Mouse (Mus musculus) embryo, embryonic 11 days (tissue): ENCODE data around the gene Mxra8.

Experiments
- DNase-seq: peaks from one replicate; pipeline ENCODE4 v3.0.0-alpha.2; 2015

Mxra8 gene

DNA sequence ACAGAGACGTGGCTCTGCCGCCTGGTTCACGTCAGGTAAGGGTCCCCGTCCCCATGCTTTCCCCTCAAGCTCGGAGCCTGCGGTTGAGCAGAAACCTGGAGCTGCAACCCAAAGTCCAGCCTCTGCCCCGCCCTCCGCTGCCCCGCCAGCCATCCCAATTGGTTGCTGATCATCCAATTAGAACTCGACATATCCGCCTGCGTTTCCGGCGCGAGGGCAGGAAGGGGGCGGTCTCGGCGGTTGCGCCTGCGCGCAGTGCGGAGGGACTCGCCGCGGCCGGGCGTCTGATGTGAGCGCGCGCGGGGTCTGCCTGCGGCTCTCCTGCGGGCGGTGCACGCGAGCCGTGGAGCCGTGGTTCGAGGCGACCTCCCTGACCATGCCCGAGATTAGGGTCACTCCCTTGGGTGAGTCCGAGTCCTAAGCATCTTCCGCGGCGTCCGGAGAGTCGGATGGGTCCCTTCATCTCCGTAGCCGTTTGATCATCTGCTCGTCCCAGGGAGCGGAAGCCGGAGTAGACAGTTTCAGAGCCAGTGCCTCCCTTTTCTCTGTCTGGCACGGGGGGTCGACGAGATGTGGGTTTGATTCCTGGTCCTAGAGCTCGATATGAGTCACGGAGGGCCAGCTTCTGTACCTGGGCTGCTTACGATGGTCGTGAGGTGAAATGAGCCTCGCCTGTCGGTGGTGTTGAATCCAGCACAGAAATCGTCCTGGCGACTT is 30.0 kb downstream of the Mxra8 start, which contains the start of the genes Cptp and Ints11:
Gene Cptp (minus strand): TSS at position 124 of the 717 bp plus-strand sequence.
Gene Ints11 (plus strand): TSS at position 230 of the 717 bp plus-strand sequence.
- peak; percentile 97 for DNase-seq

DNA sequence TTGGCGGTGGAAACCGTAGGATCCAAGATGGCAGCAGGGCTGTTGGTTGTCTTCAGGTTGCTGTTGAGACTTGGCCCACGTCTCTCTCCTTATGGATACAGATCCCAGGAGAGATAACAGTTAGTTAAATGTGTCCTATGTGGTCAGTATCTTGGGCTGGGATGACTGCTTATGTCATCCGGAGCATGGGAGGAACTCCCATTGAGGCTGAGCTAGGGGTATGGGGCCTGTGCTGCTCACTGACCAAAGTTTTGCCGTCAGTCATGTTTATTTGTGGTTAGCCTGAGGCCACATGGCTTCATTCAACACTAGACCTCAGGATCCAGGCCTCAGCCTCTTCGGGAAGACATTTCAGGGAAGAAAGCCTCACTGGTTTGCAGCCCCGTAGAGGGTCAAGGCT is 31.9 kb downstream of the Mxra8 start:
- no peak for DNase-seq

DNA sequence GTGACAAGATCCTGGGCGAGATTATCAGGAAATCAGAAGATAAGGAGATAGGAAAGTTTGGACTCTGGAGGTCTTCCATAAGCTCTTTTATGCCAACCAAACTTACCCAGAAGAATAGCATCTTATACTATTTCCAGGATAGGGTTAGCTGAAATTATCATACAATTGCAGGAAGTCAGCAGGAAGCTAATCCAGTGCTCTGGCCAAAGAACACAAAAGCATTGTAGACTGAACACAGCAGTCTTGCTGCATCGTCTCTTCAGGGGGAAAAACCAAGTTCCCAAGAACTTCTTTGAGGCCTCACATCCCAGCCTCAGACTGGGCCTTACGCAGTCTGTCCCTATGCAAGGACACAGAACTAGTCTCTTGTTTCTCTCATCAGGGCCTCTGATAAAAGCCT is 44.1 kb downstream of the Mxra8 start:
- DNase-seq, result no peak

GRCm38 (mm10) chr4:155886330-155886729 is 46.9 kb downstream of the Mxra8 start:
- DNase-seq, result no peak

- no peak for DNase-seq
These were observed 48.2 kb downstream of the Mxra8 start for GRCm38 (mm10) chr4:155887674-155888073.

DNA sequence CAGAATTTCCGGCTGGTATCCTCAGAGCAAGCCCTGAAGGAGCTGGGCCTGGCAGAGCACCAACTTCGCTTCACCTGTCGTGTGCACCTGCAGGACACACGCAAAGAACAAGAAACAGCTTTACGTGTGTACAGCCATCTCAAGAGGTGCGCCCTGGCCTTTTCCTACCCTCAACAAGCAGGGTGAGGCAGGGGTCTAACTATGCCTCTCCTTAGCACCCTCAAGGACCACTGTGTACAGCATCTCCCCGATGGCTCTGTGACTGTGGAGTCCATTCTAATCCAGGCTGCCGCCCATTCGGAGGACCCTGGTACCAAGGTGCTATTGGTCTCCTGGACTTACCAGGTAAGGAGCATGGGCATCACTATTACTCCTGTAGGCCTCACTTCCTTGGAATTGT is 48.7 kb downstream of the Mxra8 start:
- DNase-seq, result no peak

DNA sequence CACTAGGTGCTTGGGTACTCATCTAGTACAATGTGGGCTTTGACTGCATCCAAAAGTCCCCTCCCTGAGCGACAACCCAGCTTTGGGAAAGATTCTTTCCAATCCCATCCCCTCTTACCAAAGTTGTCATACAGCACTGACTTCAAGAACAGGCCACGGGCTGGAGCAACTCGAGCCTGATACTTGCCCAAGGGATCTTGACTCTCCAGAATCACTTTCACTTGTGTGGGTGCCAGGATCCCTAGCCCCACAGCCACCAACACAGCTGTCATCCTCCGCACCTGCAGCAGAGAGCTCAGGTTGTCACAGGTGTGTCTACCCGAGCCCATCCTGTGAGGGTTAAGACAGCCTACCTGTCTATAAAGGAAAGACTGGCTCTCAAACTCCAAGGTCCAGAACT is 49.8 kb downstream of the Mxra8 start:
- no peak for DNase-seq

DNA sequence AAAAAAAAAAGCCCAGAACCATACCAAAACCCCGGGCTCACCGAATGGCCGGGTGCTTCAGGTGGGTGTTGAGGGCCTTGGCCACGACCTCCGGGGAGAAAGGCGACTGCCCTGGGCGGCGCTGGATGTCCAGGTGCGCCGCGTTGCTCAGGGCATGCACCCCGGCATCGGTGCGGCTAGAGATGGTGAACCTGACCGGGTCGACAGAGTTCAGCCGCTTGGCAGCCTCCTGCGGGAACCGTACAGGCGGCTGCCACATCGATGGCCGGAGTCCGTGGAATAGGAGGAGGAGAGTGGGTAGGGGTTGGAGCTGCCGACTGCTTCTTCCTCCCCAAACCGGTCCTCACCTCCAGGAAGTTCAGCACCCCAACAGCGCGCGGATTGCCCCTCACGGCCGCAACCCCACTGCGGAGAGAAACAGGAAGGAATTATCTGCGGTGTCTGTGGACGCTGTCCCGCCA is 51.6 kb downstream of the Mxra8 start:
- DNase-seq, result no peak

DNA sequence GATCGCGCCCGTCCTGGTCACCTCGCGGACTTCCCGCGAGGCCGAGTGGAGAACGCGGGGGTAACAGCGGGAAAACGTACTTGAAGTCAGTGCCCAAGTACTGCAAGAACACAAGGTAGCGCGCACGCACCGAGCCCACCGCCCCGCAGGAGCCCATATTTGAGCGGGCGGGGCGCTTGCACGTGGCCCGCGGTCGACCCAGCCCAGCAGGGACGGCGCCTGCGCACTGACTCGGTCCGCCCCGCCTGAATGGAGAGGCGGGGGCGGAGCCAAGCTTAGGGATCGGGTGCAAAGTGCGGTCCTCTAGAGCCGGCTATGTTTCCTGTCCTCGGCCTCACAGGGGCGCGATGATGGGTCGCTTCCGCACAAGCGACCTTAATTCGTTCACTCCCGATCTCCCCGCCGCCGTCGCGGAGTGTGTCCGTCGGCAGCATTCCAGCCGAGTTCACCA is 52.1 kb downstream of the Mxra8 start, which contains the start of the genes Pusl1 and Acap3:
Gene Pusl1 (minus strand): TSS at position 231 of the 451 bp plus-strand sequence.
Gene Acap3 (plus strand): TSS at position 272 of the 451 bp plus-strand sequence.
- peak; percentile 98 for DNase-seq

DNA sequence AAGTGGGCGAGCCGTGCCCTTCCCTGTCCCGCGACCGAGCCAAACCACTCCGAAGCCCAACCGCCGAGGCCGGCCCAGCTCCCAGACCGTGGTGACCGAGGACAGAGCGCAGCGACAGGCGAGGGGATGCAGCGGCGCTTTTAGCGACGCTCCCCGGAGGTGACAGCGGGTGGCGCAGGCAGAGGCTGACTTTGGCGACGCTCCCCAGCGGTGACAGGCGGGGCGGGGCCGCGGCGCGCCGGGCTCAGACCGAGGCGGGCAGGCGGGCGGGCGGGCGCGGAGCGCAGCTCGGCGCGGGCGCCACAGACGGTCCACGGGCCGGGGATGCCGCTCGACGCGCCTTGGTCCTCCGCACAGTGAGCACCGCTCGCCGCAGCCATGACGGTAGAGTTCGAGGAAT is 52.5 kb downstream of the Mxra8 start:
- peak; percentile 93 for DNase-seq

- DNase-seq, result peak; percentile 63
These were observed 53.1 kb downstream of the Mxra8 start for GRCm38 (mm10) chr4:155892438-155893211.

- DNase-seq, result no peak
These were observed 53.8 kb downstream of the Mxra8 start for GRCm38 (mm10) chr4:155893212-155893690.
